Comparison of ENCODE assay signal across 9 mouse cellular contexts in the genomic region with DNA sequence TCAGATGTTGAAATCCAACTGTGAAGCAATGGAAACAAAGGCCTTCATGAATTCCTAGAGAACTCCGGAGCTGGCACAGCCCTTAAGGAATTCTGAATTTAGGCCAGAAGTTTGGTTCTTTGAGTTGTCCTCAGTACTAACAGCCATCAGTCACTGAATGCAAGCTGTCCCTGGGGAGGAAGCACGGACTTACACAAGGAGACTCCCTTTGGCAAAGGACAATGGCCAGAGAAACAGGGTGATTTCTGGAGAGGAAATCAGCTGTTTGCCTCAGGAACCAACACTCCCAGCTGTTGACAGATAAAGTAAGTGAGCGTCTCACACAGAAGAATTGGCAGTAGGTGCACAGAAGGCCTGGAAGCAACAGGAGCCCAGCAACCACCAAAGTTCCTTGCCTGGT. TPM values are rescaled to one million over a fixed set of nuclear protein-coding genes. Genes with fewer than 3 reads are reported as not detected.
DNase-seq lines count a peak whose midpoint lies in the region; ATAC-seq and TF ChIP-seq lines count a peak whose summit lies in the region.
"Had no signal": no experiment of that assay in that cellular context is flagged by ENCODE, and none has a peak within 500 bp of the region (broad histone marks: within the 10 kb centered on the region; RNA-seq: fewer than 3 reads in every experiment).

No protein-coding gene starts in this region.

- DNase-seq in embryonic facial prominence, embryonic 11.5 days (ENCODE audit: low spot score), result peak; percentile 14
- DNase-seq in embryonic facial prominence, embryonic 10.5 days (ENCODE audit: low spot score), result no peak
- peak; percentile 71 for DNase-seq in embryonic facial prominence, embryonic 14.5 days (ENCODE audit: low spot score)
- peak; percentile 93 for DNase-seq in lung, postnatal 0 days (ENCODE audit: low spot score)
- DNase-seq in retina, embryonic 14.5 days (ENCODE audit: low spot score), result no peak
- DNase-seq in right cerebral cortex, postnatal 14 days, result no peak
- no peak for DNase-seq in left cerebral cortex, postnatal 14 days (ENCODE audit: low spot score in 2 of 2)

- no peaks in the 10 kb centered on the region for H3K27me3 ChIP-seq in embryonic facial prominence, embryonic 11.5 days (ENCODE audit: control insufficient read depth, insufficient read depth, low read length)
- H3K27me3 ChIP-seq in embryonic facial prominence, embryonic 10.5 days (replicated peaks; ENCODE audit: low read depth, poor library complexity, severe bottlenecking), result no peaks in the 10 kb centered on the region
- no peaks in the 10 kb centered on the region for H3K27me3 ChIP-seq in embryonic facial prominence, embryonic 14.5 days (replicated peaks; ENCODE audit: control insufficient read depth, insufficient read depth, low read length)
- no peaks in the 10 kb centered on the region for H3K27me3 ChIP-seq in heart, embryonic 16.5 days (ENCODE audit: control insufficient read depth, insufficient read depth, low read length)
- H3K27me3 ChIP-seq in lung, postnatal 0 days (replicated peaks; ENCODE audit: insufficient read depth, low read length), result no peaks in the 10 kb centered on the region
- H3K27me3 ChIP-seq: limb, embryonic 12.5 days had no signal

- no peaks in the 10 kb centered on the region for H3K9me3 ChIP-seq in embryonic facial prominence, embryonic 11.5 days (replicated peaks; ENCODE audit: control insufficient read depth, low read length)
- H3K9me3 ChIP-seq in embryonic facial prominence, embryonic 10.5 days, result no peaks in the 10 kb centered on the region
- H3K9me3 ChIP-seq in embryonic facial prominence, embryonic 14.5 days (ENCODE audit: control insufficient read depth, low read length), result no peaks in the 10 kb centered on the region
- no peaks in the 10 kb centered on the region for H3K9me3 ChIP-seq in heart, embryonic 16.5 days (replicated peaks; ENCODE audit: control insufficient read depth, low read length)
- H3K9me3 ChIP-seq in lung, postnatal 0 days (ENCODE audit: low read length), result no peaks in the 10 kb centered on the region
- H3K9me3 ChIP-seq: limb, embryonic 12.5 days had no signal

- H3K4me1 ChIP-seq in embryonic facial prominence, embryonic 11.5 days (ENCODE audit: control insufficient read depth, insufficient read depth, low read length), result no peaks in the 10 kb centered on the region
- H3K4me1 ChIP-seq in embryonic facial prominence, embryonic 10.5 days, result no peaks in the 10 kb centered on the region
- H3K4me1 ChIP-seq in embryonic facial prominence, embryonic 14.5 days (ENCODE audit: control insufficient read depth, insufficient read depth, low read length), result no peaks in the 10 kb centered on the region
- peaks cover 12% of the 10 kb centered on the region for H3K4me1 ChIP-seq in heart, embryonic 16.5 days (ENCODE audit: control insufficient read depth, insufficient read depth, low read length)
- H3K4me1 ChIP-seq in lung, postnatal 0 days (ENCODE audit: insufficient read depth, low read depth, low read length), result peaks cover 6% of the 10 kb centered on the region; the same call in 1 of the 2 replicates
- H3K4me1 ChIP-seq: limb, embryonic 12.5 days had no signal

- H3K9ac ChIP-seq in embryonic facial prominence, embryonic 11.5 days (replicated peaks; ENCODE audit: low read length), result no peak overlapping the region
- H3K9ac ChIP-seq in embryonic facial prominence, embryonic 14.5 days (ENCODE audit: low read depth, low read length), result no peak overlapping the region
- no peak overlapping the region for H3K9ac ChIP-seq in heart, embryonic 16.5 days (ENCODE audit: low read length)
- no peak overlapping the region for H3K9ac ChIP-seq in lung, postnatal 0 days (replicated peaks; ENCODE audit: low read depth)
- H3K9ac ChIP-seq: limb, embryonic 12.5 days had no signal

- TF ChIP-seq CTCF in lung, postnatal 0 days (IDR thresholded peaks at IDR 0.05), result no peak; the same call in 1 of the 2 replicates

- no peak overlapping the region for H3K4me3 ChIP-seq in embryonic facial prominence, embryonic 11.5 days (ENCODE audit: low read depth, low read length)
- no peak overlapping the region for H3K4me3 ChIP-seq in embryonic facial prominence, embryonic 10.5 days
- H3K4me3 ChIP-seq in embryonic facial prominence, embryonic 14.5 days (ENCODE audit: low read depth, low read length), result no peak overlapping the region
- no peak overlapping the region for H3K4me3 ChIP-seq in heart, embryonic 16.5 days (ENCODE audit: low read length)
- no peak overlapping the region for H3K4me3 ChIP-seq in lung, postnatal 0 days (ENCODE audit: low read depth, low read length)
- H3K4me3 ChIP-seq: limb, embryonic 12.5 days had no signal

- intact Hi-C loops in left cerebral cortex, postnatal 14 days (cut with DNase I), result no loop called here

- no peak overlapping the region for H3K4me2 ChIP-seq in embryonic facial prominence, embryonic 11.5 days (ENCODE audit: low read depth, low read length)
- no peak overlapping the region for H3K4me2 ChIP-seq in embryonic facial prominence, embryonic 14.5 days (ENCODE audit: low read depth, low read length)
- H3K4me2 ChIP-seq in heart, embryonic 16.5 days (ENCODE audit: low read depth, low read length), result no peak overlapping the region
- no peak overlapping the region for H3K4me2 ChIP-seq in lung, postnatal 0 days (replicated peaks; ENCODE audit: low read depth, low read length)
- H3K4me2 ChIP-seq: limb, embryonic 12.5 days had no signal

- WGBS in embryonic facial prominence, embryonic 11.5 days, result 43% methylated on average over 3 of the region's 3 CpGs
- 38% methylated on average over 3 of the region's 3 CpGs for WGBS in embryonic facial prominence, embryonic 10.5 days
- WGBS in embryonic facial prominence, embryonic 14.5 days, result 40% methylated on average over 3 of the region's 3 CpGs
- WGBS in heart, embryonic 16.5 days, result 15% methylated on average over 3 of the region's 3 CpGs
- WGBS in lung, postnatal 0 days, result 15% methylated on average over 3 of the region's 3 CpGs

- no peak overlapping the region for H3K27ac ChIP-seq in embryonic facial prominence, embryonic 11.5 days (replicated peaks; ENCODE audit: low read depth, low read length)
- no peak overlapping the region for H3K27ac ChIP-seq in embryonic facial prominence, embryonic 10.5 days (replicated peaks)
- no peak overlapping the region for H3K27ac ChIP-seq in embryonic facial prominence, embryonic 14.5 days (replicated peaks; ENCODE audit: low read depth, low read length)
- peak overlapping the region; percentile 17 for H3K27ac ChIP-seq in heart, embryonic 16.5 days (ENCODE audit: low read length)
- H3K27ac ChIP-seq in lung, postnatal 0 days (ENCODE audit: low read length), result peak overlapping the region; percentile 66
- H3K27ac ChIP-seq: limb, embryonic 12.5 days had no signal

- peak; percentile 98 for TF ChIP-seq EP300 in lung, postnatal 0 days (IDR thresholded peaks at IDR 0.05)

- H3K36me3 ChIP-seq in embryonic facial prominence, embryonic 11.5 days (replicated peaks; ENCODE audit: control insufficient read depth, insufficient read depth, low read depth, low read length), result no peaks in the 10 kb centered on the region
- no peaks in the 10 kb centered on the region for H3K36me3 ChIP-seq in embryonic facial prominence, embryonic 10.5 days (replicated peaks)
- no peaks in the 10 kb centered on the region for H3K36me3 ChIP-seq in embryonic facial prominence, embryonic 14.5 days (ENCODE audit: control insufficient read depth, insufficient read depth, low read length)
- no peaks in the 10 kb centered on the region for H3K36me3 ChIP-seq in heart, embryonic 16.5 days (ENCODE audit: control insufficient read depth, insufficient read depth)
- H3K36me3 ChIP-seq in lung, postnatal 0 days (ENCODE audit: insufficient read depth, low read length), result no peaks in the 10 kb centered on the region
- H3K36me3 ChIP-seq: limb, embryonic 12.5 days had no signal

- ATAC-seq in embryonic facial prominence, embryonic 11.5 days (replicated peaks; ENCODE audit: insufficient number of reproducible peaks, low FRiP score, low TSS enrichment, low read depth), result no peak
- no peak for ATAC-seq in embryonic facial prominence, embryonic 14.5 days (ENCODE audit: low read depth)
- peak; percentile 90 for ATAC-seq in heart, embryonic 16.5 days (replicated peaks; ENCODE audit: extremely low read depth, insufficient read depth, low FRiP score)
- ATAC-seq in lung, postnatal 0 days, result peak; percentile 97

RNA-seq across cellular contexts. Expression of a gene that starts 56.8 kb away (rescaled TPM):
- polyA plus RNA-seq in embryonic facial prominence, embryonic 11.5 days (2014; fragmentation: Nextera tagmentation; extraction: Ambion mirVana), result 92.0 and 94.1 TPM in 2 replicates
- polyA plus RNA-seq in embryonic facial prominence, embryonic 10.5 days (2016; fragmentation: Nextera tagmentation; extraction: Ambion mirVana), result 92.3 and 101 TPM in 2 replicates
- 105 and 121 TPM in 2 replicates for polyA plus RNA-seq in embryonic facial prominence, embryonic 14.5 days (2014; fragmentation: Nextera tagmentation; extraction: Ambion mirVana)
- 88.5 and 93.9 TPM in 2 replicates for polyA plus RNA-seq in heart, embryonic 16.5 days (2015; fragmentation: Nextera tagmentation; extraction: Ambion mirVana)
- 277 and 282 TPM in 2 replicates for polyA plus RNA-seq in lung, postnatal 0 days (2015; fragmentation: Nextera tagmentation; extraction: Ambion mirVana)
- total RNA-seq in left cerebral cortex, postnatal 14 days (2021), result 100 to 1,000 TPM; 686 to 734 TPM

Comparison
In these comparisons a context has a peak if more than half of its experiments do, and no peak if none do; other contexts are left out.
1. DNase-seq: peak in embryonic facial prominence, embryonic 11.5 days (single experiment), embryonic facial prominence, embryonic 14.5 days (single experiment) and lung, postnatal 0 days (single experiment); none in embryonic facial prominence, embryonic 10.5 days (single experiment), retina, embryonic 14.5 days (single experiment), right cerebral cortex, postnatal 14 days (single experiment) and left cerebral cortex, postnatal 14 days (0 of 2).
2. ATAC-seq: peak in heart, embryonic 16.5 days (single experiment) and lung, postnatal 0 days (single experiment); none in embryonic facial prominence, embryonic 11.5 days (single experiment) and embryonic facial prominence, embryonic 14.5 days (single experiment).
3. H3K27ac ChIP-seq: peak in heart, embryonic 16.5 days (single experiment) and lung, postnatal 0 days (single experiment); none in embryonic facial prominence, embryonic 11.5 days (single experiment), embryonic facial prominence, embryonic 10.5 days (single experiment) and embryonic facial prominence, embryonic 14.5 days (single experiment).